Mouse (Mus musculus) layer of hippocampus, adult 11-12 months (tissue): ENCODE measurements at regions not wholly inside any gene's neighbourhood (a gene's known extent, or its start where the extent isn't known, plus 50 kb on each side); places are given as distances from the start of the nearest gene placed in this dataset.

Source experiments
- DNase-seq: peaks from one replicate; pipeline ENCODE4 v3.0.0; 2022; ENCODE audit warnings: low spot score

DNA sequence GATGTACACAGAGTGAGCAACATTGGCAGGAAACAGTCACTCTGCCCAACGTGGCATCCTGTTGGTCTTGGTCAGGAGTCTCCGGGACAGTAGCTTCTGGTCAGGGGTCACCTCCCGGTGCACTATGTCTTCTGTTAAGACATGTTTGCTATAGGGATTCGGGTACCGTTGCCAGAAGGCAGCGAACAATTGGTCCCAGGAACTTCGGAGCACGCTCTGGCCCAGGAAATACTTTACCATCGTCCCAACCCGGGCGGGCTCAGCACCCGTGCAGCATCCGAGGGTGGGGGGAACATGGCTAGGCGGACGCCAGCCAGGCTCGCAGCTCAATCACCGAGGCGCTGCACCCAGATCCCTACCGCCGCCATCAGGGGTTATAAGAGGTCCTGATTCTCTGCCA lies 80.6 kb upstream of the Adam23 start:
- no peak for DNase-seq

DNA sequence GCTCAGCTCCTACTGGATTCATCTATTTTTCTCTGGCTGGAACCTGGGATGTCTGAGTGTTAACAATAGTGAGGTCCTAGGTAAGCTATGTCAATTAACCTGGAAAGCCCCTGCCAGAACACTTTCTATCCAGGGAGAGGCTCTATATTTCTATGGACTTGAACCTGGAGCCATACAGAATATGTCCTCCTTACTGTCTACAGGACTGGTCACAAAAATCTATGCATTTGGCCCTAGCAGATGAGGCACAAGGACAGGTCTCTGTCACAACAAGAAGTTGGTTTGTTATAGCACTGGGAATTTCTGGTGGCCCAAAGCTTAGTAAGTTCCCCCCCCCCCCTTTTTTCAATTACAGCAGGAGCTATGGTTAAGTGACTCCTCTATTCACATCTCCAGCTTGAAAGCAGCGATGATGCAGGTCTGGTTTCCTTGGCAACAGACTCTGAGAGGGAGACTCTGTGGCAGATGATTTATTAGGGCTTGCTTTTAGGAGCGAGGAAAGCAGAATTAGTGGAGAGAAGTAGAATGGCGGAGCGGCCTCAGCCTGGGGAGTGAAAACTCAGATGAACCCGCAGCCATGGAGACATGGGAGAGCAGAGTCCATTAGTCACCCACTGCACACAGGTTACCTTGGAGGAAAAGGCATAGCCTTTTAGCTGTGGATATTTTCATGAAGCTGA lies 77.9 kb upstream of the Adam23 start:
- DNase-seq = peak; percentile 28

DNA sequence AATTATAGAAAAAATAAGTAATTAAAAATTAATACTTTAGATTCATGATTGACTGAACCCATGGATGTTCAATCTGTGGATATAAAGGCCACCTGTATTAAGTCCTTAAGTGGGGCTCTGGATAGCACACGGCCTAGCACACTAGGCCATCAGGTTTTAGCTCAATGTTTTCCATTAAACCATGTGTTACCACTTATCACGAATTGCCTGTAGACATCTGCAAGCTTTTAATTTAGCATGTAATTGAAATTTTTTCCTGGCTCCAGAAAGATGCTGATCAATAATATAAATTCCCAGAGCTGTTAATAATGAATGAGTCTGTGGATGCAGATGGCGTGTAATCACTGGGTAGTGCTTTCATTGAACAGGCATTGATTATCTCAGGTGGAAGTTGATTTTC lies 76.8 kb upstream of the Adam23 start:
- no peak for DNase-seq

DNA sequence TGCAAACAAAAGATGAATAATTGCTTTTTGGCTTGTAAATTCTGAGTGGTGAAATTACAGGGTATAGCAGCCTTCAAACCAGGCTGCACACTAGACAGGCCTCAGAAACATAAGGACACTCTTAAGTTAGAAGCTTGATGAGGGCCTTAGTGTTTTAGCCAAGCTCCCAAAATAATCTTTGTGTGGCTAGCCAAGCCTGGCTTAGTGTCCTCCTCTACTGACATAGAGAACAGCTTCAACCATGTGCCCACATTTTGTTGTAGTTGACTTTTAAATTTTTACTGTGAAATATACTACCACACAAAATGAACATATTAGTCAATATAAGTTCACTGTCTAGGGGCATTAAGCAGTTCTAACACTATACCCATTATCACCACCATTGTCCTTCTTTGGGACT lies 76.1 kb upstream of the Adam23 start:
- DNase-seq = no peak

DNA sequence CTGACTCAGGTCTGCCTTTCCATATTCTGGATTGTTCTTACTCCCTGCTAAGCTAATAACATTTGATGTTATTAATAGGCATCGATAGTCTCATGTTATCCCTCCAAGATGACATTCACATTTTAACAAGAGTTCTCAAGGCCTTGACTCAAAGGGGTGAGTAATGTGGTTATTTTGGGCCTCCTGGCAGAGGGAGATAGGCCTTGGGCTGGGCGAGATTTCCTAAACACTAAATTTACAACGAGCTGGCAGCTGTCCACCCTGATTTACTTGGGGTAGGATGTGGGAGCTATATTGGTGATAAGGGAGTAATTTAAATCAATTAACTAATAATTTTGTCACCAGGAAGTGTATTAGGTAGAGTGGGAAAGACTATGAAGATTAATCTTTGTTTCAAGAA lies 62.6 kb upstream of the Adam23 start:
- no peak for DNase-seq

DNA sequence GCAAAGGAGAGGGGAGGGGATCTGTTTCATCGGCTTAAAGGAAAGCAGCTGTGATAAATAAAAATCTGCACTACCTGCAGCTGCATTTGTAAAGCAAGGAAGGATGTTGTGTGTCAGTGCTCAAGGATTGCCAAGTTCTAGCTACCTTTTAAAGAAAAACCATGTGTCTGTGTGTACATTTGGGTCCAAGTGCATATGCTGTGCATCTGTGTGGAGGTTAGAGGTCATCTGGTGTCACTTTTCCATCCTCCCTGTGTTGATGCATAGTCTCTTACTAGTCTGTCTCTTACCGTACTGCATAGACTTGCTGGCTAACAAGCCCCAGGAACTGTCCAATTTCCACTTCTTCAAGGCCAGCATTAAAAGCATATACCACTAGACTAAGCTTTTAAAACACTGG lies 60.6 kb upstream of the Adam23 start:
- no peak for DNase-seq

DNA sequence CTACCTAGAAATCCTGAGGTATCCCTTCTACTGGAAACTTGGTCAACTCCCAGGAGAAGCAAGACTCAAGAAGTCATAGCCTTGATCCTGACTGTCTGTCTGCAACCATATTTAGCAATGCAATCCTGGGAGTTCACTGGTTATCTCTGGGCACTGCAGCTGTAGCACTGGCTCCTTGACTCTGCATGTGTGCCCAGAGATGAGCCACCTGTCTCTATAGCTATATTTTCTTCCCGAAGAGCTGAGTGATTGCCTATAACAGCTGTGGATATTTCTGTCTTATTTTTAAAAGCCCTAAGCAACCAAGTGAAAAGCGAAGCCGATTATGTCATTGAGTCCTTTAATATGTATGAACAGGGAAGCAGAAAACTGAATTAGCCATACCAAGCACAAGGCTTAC lies 50.3 kb upstream of the Adam23 start:
- no peak for DNase-seq
